Mouse (Mus musculus) embryonic facial prominence, embryonic 14.5 days (tissue): ENCODE measurements around the gene Ubald1. TPM values are rescaled to one million over a fixed set of nuclear protein-coding genes. Genes with fewer than 3 reads are reported as not detected.

Experiments used
- ATAC-seq: fragments of 200-750 bp; cut with Nextera tagmentation; 2 replicates; pipeline ENCODE4 v1.8.0; 2017; ENCODE audit warnings: low read depth, moderate number of reproducible peaks, moderate TSS enrichment
- DNase-seq: peaks from one replicate; pipeline ENCODE4 v3.0.0-alpha.2; 2015; ENCODE audit warnings: low spot score
- H3K27ac ChIP-seq: fragments of 300-500 bp; sonication (generic); replicated peaks from 2 replicates; pipeline ENCODE4 v1.5.1; 2014; ENCODE audit warnings: low read depth, mild to moderate bottlenecking, low read length, moderate library complexity
- H3K27me3 ChIP-seq: fragments of 300-500 bp; sonication (generic); replicated peaks from 2 replicates; pipeline ENCODE4 v1.6.1; 2014; ENCODE audit warnings: low read length; ENCODE audit not compliant: control insufficient read depth, insufficient read depth
- H3K36me3 ChIP-seq: fragments of 300-500 bp; sonication (generic); 2 replicates; pipeline ENCODE4 v1.6.1; 2014; ENCODE audit warnings: low read length, mixed read lengths; ENCODE audit not compliant: control insufficient read depth, insufficient read depth
- H3K4me1 ChIP-seq: fragments of 300-500 bp; sonication (generic); 2 replicates; pipeline ENCODE4 v1.6.1; 2014; ENCODE audit warnings: antibody characterized with exemption, low read length; ENCODE audit not compliant: control insufficient read depth, insufficient read depth
- H3K4me2 ChIP-seq: fragments of 300-500 bp; sonication (generic); 2 replicates; pipeline ENCODE4 v1.6.1; 2014; ENCODE audit warnings: low read depth, mild to moderate bottlenecking, low read length, moderate library complexity, mixed read lengths
- H3K4me3 ChIP-seq: fragments of 300-500 bp; sonication (generic); 2 replicates; pipeline ENCODE4 v1.5.1; 2014; ENCODE audit warnings: low read depth, mild to moderate bottlenecking, low read length
- H3K9ac ChIP-seq: fragments of 300-500 bp; sonication (generic); 2 replicates; pipeline ENCODE4 v1.6.1; 2014; ENCODE audit warnings: low read depth, mild to moderate bottlenecking, low read length, moderate library complexity, mixed read lengths
- H3K9me3 ChIP-seq: fragments of 300-500 bp; sonication (generic); 2 replicates; pipeline ENCODE4 v1.6.1; 2016; ENCODE audit warnings: low read length; ENCODE audit not compliant: control insufficient read depth
- whole genome bisulfite sequencing: fragments of 180-500 bp; shearing (Covaris S2); extraction: QIAGEN DNeasy Blood & Tissue Kit; methylation state at CpG from one replicate; pipeline ENCODE4 v1.1.7; 2014; 5-methylcytosine and 5-hydroxymethylcytosine counted together
- polyA plus RNA-seq: library from polyadenylated mRNA; unstranded; fragments of >200 nt; fragmentation: Nextera tagmentation; extraction: Ambion mirVana; gene quantifications from 2 replicates; pipeline ENCODE4 v1.2.1, GENCODE M21; 2014

Gene Ubald1
- polyA plus RNA-seq, 1 experiment from 2014 or later, result 36.3 TPM

DNA sequence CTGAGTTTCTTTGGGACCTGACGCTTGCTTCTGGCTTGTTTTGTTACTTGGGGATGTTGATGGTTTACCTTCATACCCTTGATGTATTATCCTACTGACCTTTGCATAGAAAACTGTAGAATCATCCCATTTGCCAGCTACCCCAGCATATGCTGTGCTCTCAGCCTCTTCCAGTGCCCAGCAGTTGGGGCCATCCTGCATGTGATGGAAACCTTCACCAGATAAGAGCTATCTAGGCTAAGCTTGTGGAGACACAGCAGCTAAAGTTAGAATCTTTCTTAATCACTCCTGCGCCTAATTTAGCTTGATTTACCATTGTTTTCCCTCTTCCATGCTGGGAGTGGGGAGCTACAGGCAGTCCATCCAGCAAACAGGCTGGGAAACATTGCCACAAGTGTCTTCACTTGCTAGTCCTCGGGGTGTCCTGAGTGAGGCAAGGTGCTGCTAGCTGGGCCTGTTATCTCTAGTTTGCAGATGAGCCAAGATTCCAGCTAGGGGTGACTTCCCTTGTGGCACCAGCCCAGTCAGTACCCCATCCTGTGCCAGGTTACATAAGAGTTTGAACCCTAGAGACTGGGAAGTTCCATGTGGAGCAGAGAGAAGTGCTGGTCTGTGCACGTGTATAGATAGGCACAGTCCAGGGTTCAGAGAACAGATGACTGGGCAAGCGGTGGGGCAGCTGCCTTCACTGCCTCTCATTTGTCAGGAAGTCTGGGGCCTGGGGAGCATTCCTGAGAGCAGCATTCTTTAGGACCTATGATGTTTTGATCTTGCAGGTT lies 16.3 kb upstream of the Ubald1 start:
- Histone ChIP-seq H3K27ac (no peak overlapping the region), H3K27me3 (no peaks in the 10 kb centered on the region), H3K4me2 (no peak overlapping the region), H3K4me3 (no peak overlapping the region), H3K9ac (no peak overlapping the region), H3K4me1 (no peaks in the 10 kb centered on the region; the same call in 1 of the 2 replicates), H3K36me3 (peaks cover 9% of the 10 kb centered on the region; the same call in 1 of the 2 replicates), H3K9me3 (no peaks in the 10 kb centered on the region)
- 73% methylated on average over 5 of the region's 5 CpGs for WGBS
- 0 out of 2 replicates have a peak, but pooled peaks have one; percentile 39 for ATAC-seq
- DNase-seq, result no peak

GRCm38 (mm10) chr16:4894201-4894908 lies 14.2 kb upstream of the Ubald1 start:
- no peak overlapping the region for H3K9ac ChIP-seq

GRCm38 (mm10) chr16:4892171-4892570 lies 12.1 kb upstream of the Ubald1 start:
- H3K4me3 ChIP-seq, result no peak overlapping the region
- no peak overlapping the region for H3K9ac ChIP-seq
- DNase-seq (no peak), ATAC-seq (no peak)
- peaks cover 9% of the 10 kb centered on the region; the same call in 1 of the 2 replicates for H3K36me3 ChIP-seq
- no peak overlapping the region for H3K4me2 ChIP-seq
- H3K9me3 ChIP-seq, result no peaks in the 10 kb centered on the region
- no peaks in the 10 kb centered on the region for H3K27me3 ChIP-seq
- WGBS, result 78% methylated on average over 6 of the region's 6 CpGs
- no peak overlapping the region for H3K27ac ChIP-seq
- peaks cover 10% of the 10 kb centered on the region for H3K4me1 ChIP-seq

More at GRCm38 (mm10) chr16:4894201-4894908, 14.2 kb upstream of the Ubald1 start:
- no peaks in the 10 kb centered on the region for H3K27me3 ChIP-seq
- no peak overlapping the region for H3K4me3 ChIP-seq
- DNase-seq, result no peak
- H3K36me3 ChIP-seq, result peaks cover 9% of the 10 kb centered on the region; the same call in 1 of the 2 replicates
- no peak for ATAC-seq
- H3K4me1 ChIP-seq, result peaks cover 4% of the 10 kb centered on the region
- H3K4me2 ChIP-seq, result no peak overlapping the region
- 81% methylated on average over 7 of the region's 7 CpGs for WGBS
- H3K27ac ChIP-seq, result no peak overlapping the region
- H3K9me3 ChIP-seq, result no peaks in the 10 kb centered on the region

DNA sequence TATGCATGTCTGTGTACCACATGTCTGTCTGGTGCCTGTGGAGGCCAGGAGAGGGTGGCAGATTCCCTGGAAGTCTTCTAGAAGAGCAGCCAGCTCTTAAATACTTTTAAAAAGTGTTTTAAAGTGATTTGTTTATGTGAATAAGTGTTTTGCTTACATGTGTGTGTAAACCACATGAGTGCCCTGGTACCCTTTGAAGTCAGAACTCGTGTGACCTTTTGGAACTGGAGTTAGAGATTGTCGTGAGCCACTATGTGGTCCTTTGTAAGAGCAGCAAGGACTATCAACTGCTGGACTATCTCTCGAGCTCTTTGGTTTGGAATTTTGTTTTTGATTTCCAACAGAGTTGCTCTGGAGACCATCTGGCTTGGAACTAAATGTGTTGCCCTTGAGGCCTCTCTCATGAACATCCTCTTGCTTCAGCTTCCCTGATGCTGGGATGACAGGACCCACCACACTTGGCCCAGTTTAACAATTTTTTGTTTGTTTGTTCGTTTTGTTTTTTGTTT lies 10.1 kb upstream of the Ubald1 start:
- no peak for DNase-seq
- WGBS, result 66% methylated on average over 4 of the region's 4 CpGs

GRCm38 (mm10) chr16:4886690-4887020 lies 6.5 kb upstream of the Ubald1 start:
- 0% methylated on average over 8 of the region's 8 CpGs for WGBS
- Histone ChIP-seq H3K9ac (peak overlapping the region; percentile 93), H3K9me3 (no peaks in the 10 kb centered on the region), H3K4me1 (peaks cover 16% of the 10 kb centered on the region), H3K4me3 (peak overlapping the region; percentile 85), H3K27ac (peak overlapping the region; percentile 87), H3K27me3 (no peaks in the 10 kb centered on the region), H3K36me3 (no peaks in the 10 kb centered on the region), H3K4me2 (peak overlapping the region; percentile 69)
- no peak for ATAC-seq
- DNase-seq, result no peak

More for the DNA sequence above, 10.1 kb upstream of the Ubald1 start:
- Histone ChIP-seq H3K9me3 (no peaks in the 10 kb centered on the region), H3K4me2 (no peak overlapping the region), H3K9ac (no peak overlapping the region), H3K4me3 (no peak overlapping the region), H3K27ac (no peak overlapping the region), H3K4me1 (peaks cover 14% of the 10 kb centered on the region), H3K36me3 (peaks cover 9% of the 10 kb centered on the region; the same call in 1 of the 2 replicates), H3K27me3 (no peaks in the 10 kb centered on the region)
- ATAC-seq, result no peak

- peak within 1 kb of the TSS; percentile 93 for H3K9ac ChIP-seq
- peak within 1 kb of the TSS; percentile 69 for H3K4me2 ChIP-seq
- under 1% methylated on average over 31 of the region's 74 CpGs for WGBS
- DNase-seq (peak; percentile 96), ATAC-seq (peak; percentile 88)
- peaks cover 21% of the 10 kb centered on the region for H3K4me1 ChIP-seq
- peak within 1 kb of the TSS; percentile 87 for H3K27ac ChIP-seq
- H3K27me3 ChIP-seq, result no peaks in the 10 kb centered on the region
- no peaks in the 10 kb centered on the region for H3K9me3 ChIP-seq
- H3K4me3 ChIP-seq, result peak within 1 kb of the TSS; percentile 85
- no peaks in the 10 kb centered on the region for H3K36me3 ChIP-seq
Measured at GRCm38 (mm10) chr16:4885760-4886689, 5.9 kb upstream of the Ubald1 start, which contains the start of gene Mgrn1. TSS of gene Mgrn1 (plus strand) at chr16:4886249.

- no peak overlapping the region for H3K9ac ChIP-seq
- no peaks in the 10 kb centered on the region for H3K36me3 ChIP-seq
- no peak for DNase-seq
- ATAC-seq, result no peak
- no peaks in the 10 kb centered on the region for H3K27me3 ChIP-seq
- H3K27ac ChIP-seq, result no peak overlapping the region
- peak overlapping the region; percentile 85; the same call in 1 of the 2 replicates for H3K4me3 ChIP-seq
- peaks cover 20% of the 10 kb centered on the region for H3K4me1 ChIP-seq
- no peaks in the 10 kb centered on the region for H3K9me3 ChIP-seq
- H3K4me2 ChIP-seq, result peak overlapping the region; percentile 69; the same call in 1 of the 2 replicates
- 92% methylated on average over 10 of the region's 10 CpGs for WGBS
Measured at GRCm38 (mm10) chr16:4884930-4885329, 4.8 kb upstream of the Ubald1 start.
